In the genomic region with DNA sequence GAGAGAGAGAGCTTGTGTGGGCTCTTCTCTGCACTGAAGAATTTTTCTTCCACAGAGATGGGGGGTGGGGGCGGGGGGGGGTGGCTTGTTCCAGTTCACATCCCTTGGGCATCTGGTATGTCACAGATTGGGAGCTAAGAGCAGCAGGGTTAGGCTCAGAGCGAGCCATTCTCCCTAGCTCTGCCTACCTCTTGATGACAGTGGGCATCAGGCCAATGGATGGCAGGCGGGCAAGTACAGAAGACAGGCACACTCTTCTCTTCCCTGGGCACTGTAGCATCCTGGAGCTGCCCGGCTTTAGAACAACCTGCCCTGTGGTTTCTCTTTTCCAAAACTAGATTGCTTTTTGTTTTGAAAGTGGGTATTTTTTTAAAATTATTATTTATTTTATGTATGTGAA, we compare ENCODE assay signal across 23 mouse cellular contexts. TPM values are rescaled to one million over a fixed set of nuclear protein-coding genes. Genes with fewer than 3 reads are reported as not detected.
DNase-seq lines count a peak whose midpoint lies in the region; ATAC-seq and TF ChIP-seq lines count a peak whose summit lies in the region.
"Had no signal": no experiment of that assay in that cellular context is flagged by ENCODE, and none has a peak within 500 bp of the region (broad histone marks: within the 10 kb centered on the region; RNA-seq: fewer than 3 reads in every experiment).

No protein-coding gene starts in this region.

- 86% methylated on average over 4 of the region's 4 CpGs for WGBS in heart, embryonic 11.5 days (ENCODE audit: insufficient replicate concordance)

- H3K27ac ChIP-seq in heart, embryonic 11.5 days (ENCODE audit: low read depth, low read length): no peak overlapping the region
- H3K27ac ChIP-seq in left cerebral cortex, adult 2 months: no peak overlapping the region
- H3K27ac ChIP-seq: embryonic facial prominence, embryonic 12.5 days; heart, embryonic 15.5 days; kidney, postnatal 0 days; limb, embryonic 12.5 days; liver, embryonic 15.5 days; midbrain, embryonic 15.5 days; neural tube, embryonic 15.5 days; stomach, embryonic 15.5 days had no signal

- no peak for ATAC-seq in heart, embryonic 11.5 days (replicated peaks; ENCODE audit: insufficient number of reproducible peaks, low FRiP score, low TSS enrichment)
- ATAC-seq: intestine, embryonic 16.5 days; midbrain, embryonic 15.5 days had no signal

- intact Hi-C loops in left cerebral cortex, postnatal 4 days (cut with DNase I): no loop called here
- intact Hi-C loops in left cerebral cortex, adult 2 months (cut with DNase I): no loop called here

- no peaks in the 10 kb centered on the region for H3K27me3 ChIP-seq in heart, embryonic 11.5 days (ENCODE audit: control insufficient read depth, insufficient read depth, low read length)
- H3K27me3 ChIP-seq: embryonic facial prominence, embryonic 12.5 days; heart, embryonic 15.5 days; limb, embryonic 12.5 days; liver, embryonic 15.5 days; midbrain, embryonic 15.5 days; neural tube, embryonic 15.5 days; stomach, embryonic 15.5 days had no signal

- H3K4me1 ChIP-seq in heart, embryonic 11.5 days (ENCODE audit: control insufficient read depth, insufficient read depth, low read length): peaks cover 40% of the 10 kb centered on the region

- no peak overlapping the region for H3K4me3 ChIP-seq in heart, embryonic 11.5 days (ENCODE audit: low read depth, low read length)
- H3K4me3 ChIP-seq in left cerebral cortex, adult 2 months: no peak overlapping the region
- H3K4me3 ChIP-seq: embryonic facial prominence, embryonic 12.5 days; heart, embryonic 15.5 days; limb, embryonic 12.5 days; liver, embryonic 15.5 days; midbrain, embryonic 10.5 days; midbrain, embryonic 15.5 days; neural tube, embryonic 15.5 days; stomach, embryonic 15.5 days had no signal

- no peak overlapping the region for H3K9ac ChIP-seq in heart, embryonic 11.5 days (ENCODE audit: low read depth, low read length)
- H3K9ac ChIP-seq: embryonic facial prominence, embryonic 12.5 days; heart, embryonic 15.5 days; limb, embryonic 12.5 days; liver, embryonic 15.5 days; lung, embryonic 14.5 days; midbrain, embryonic 15.5 days; neural tube, embryonic 15.5 days; stomach, embryonic 15.5 days had no signal

- H3K36me3 ChIP-seq in heart, embryonic 11.5 days (ENCODE audit: control insufficient read depth, insufficient read depth, low read length): no peaks in the 10 kb centered on the region
- H3K36me3 ChIP-seq: embryonic facial prominence, embryonic 12.5 days; heart, embryonic 15.5 days; liver, embryonic 15.5 days; midbrain, embryonic 15.5 days; stomach, embryonic 15.5 days had no signal

- no peaks in the 10 kb centered on the region for H3K9me3 ChIP-seq in heart, embryonic 11.5 days (replicated peaks; ENCODE audit: control insufficient read depth, low read length)
- H3K9me3 ChIP-seq: embryonic facial prominence, embryonic 12.5 days; heart, embryonic 15.5 days; limb, embryonic 12.5 days; liver, embryonic 15.5 days; midbrain, embryonic 10.5 days; midbrain, embryonic 15.5 days; neural tube, embryonic 15.5 days; stomach, embryonic 15.5 days had no signal

- peak; percentile 61 for DNase-seq in cerebellum, adult 9-11 months
- no peak for DNase-seq in cerebellum, postnatal 4 days (ENCODE audit: low spot score in 2 of 2)
- DNase-seq in heart, adult 11 months: peak; percentile 83
- DNase-seq in left cerebral cortex, postnatal 4 days: peak; percentile 69
- no peak for DNase-seq in left cerebral cortex, adult 2 months (ENCODE audit: extremely low spot score in 1 of 2, low spot score in 2 of 2)
- DNase-seq in kidney, postnatal 36 days: no peak
- DNase-seq: adrenal gland, postnatal 14 days; embryo, embryonic 11 days; gastrocnemius, postnatal 10 days; kidney, adult 8-10 months; lung, embryonic 14.5 days; right cerebral cortex, postnatal 25 days had no signal

- H3K4me2 ChIP-seq in heart, embryonic 11.5 days: no peak overlapping the region
- H3K4me2 ChIP-seq: embryonic facial prominence, embryonic 12.5 days; heart, embryonic 15.5 days; limb, embryonic 12.5 days; liver, embryonic 15.5 days; lung, embryonic 14.5 days; midbrain, embryonic 15.5 days; neural tube, embryonic 15.5 days; stomach, embryonic 15.5 days had no signal

- no peak for TF ChIP-seq CTCF in left cerebral cortex, adult 2 months (IDR thresholded peaks at IDR 0.05)

RNA-seq across cellular contexts. Expression of a gene that starts 6.0 kb away (rescaled TPM):
- polyA plus RNA-seq in heart, embryonic 11.5 days (2014; fragmentation: Nextera tagmentation; extraction: Ambion mirVana): 14.7 and 15.0 TPM in 2 replicates
- 10 to 100 TPM; 26.2 to 34.5 TPM for total RNA-seq in left cerebral cortex, postnatal 4 days (2021)
- total RNA-seq in left cerebral cortex, adult 2 months (2021): 10 to 100 TPM; 83.8 to 93.6 TPM

RNA-seq across cellular contexts. Expression of a gene that starts 12.9 kb away (rescaled TPM):
- 48.6 and 60.8 TPM in 2 replicates for polyA plus RNA-seq in heart, embryonic 11.5 days (2014; fragmentation: Nextera tagmentation; extraction: Ambion mirVana)
- 100 to 1,000 TPM; 233 to 289 TPM for total RNA-seq in left cerebral cortex, postnatal 4 days (2021)
- total RNA-seq in left cerebral cortex, adult 2 months (2021): 100 to 1,000 TPM; 107 to 109 TPM

RNA-seq across cellular contexts. Expression of a gene that starts 21.8 kb away (rescaled TPM):
- polyA plus RNA-seq in heart, embryonic 11.5 days (2014; fragmentation: Nextera tagmentation; extraction: Ambion mirVana): 85.8 and 88.6 TPM in 2 replicates
- 10 to 100 TPM; 78.2 to 86.6 TPM for total RNA-seq in left cerebral cortex, postnatal 4 days (2021)
- 10 to 100 TPM; 93.1 to 94.2 TPM for total RNA-seq in left cerebral cortex, adult 2 months (2021)

RNA-seq across cellular contexts. Expression of a gene that starts 24.2 kb away (rescaled TPM):
- 56.6 and 58.9 TPM in 2 replicates for polyA plus RNA-seq in heart, embryonic 11.5 days (2014; fragmentation: Nextera tagmentation; extraction: Ambion mirVana)
- 10 to 100 TPM; 43.0 to 54.5 TPM for total RNA-seq in left cerebral cortex, postnatal 4 days (2021)
- 10 to 100 TPM; 59.6 to 64.8 TPM for total RNA-seq in left cerebral cortex, adult 2 months (2021)

RNA-seq across cellular contexts. Expression of a gene that starts 31.4 kb away (rescaled TPM):
- 130 TPM in 2 replicates for polyA plus RNA-seq in heart, embryonic 11.5 days (2014; fragmentation: Nextera tagmentation; extraction: Ambion mirVana)
- 10 to 100 TPM; 85.7 to 86.1 TPM for total RNA-seq in left cerebral cortex, postnatal 4 days (2021)
- total RNA-seq in left cerebral cortex, adult 2 months (2021): 10 to 100 TPM; 53.5 to 54.1 TPM

Comparison
In these comparisons a context has a peak if more than half of its experiments do, and no peak if none do; other contexts are left out.
1. DNase-seq: peak in cerebellum, adult 9-11 months (single experiment), heart, adult 11 months (single experiment) and left cerebral cortex, postnatal 4 days (single experiment); none in cerebellum, postnatal 4 days (0 of 2), left cerebral cortex, adult 2 months (0 of 2) and kidney, postnatal 36 days (0 of 2).